10 mouse cellular contexts compared by ENCODE assay signal in the genomic region with DNA sequence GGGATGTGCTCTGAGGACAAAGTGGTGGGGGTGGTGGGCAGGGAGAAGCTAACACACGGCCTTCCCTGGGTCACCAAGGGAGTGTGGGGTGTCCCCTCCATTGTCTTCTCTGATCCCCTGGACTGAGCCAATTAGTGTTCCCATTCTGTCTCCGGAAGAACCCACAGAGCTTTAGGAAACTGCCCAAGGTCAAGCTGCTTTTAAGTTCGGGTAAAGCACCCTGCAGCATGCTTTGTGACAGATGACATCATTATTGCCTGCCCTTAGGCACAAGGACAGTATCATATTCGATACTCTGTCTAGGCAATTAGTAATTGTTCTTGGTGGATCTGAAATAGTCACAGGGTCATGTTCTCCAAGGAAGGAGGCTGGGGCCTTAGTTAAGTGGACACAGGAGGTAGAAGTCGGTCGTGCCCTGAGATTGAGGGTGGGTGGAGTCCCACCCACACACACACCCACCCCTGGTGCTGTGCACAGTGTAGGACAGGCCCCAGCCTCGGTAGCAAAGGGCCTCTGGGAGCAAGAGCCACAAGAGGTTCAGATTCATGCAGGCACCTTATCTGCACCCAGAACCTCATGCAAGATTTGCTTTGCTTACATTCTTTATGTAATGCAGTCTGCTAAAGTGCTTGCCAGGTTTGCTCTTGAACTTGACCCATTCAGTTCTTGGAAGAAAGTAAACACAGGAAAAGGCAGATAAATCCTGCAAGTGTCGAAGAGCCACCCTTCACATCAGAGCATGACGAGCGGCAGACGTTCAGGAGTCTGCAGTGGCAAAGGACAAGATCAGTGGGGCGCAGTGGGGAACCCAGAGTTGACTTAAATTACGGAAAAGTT. TPM values are rescaled to one million over a fixed set of nuclear protein-coding genes. Genes with fewer than 3 reads are reported as not detected.
A peak's percentile ranks its signal among the peaks of the same experiment; 100 is the strongest.
DNase-seq lines count a peak whose midpoint lies in the region; ATAC-seq and TF ChIP-seq lines count a peak whose summit lies in the region.
"Had no signal": no experiment of that assay in that cellular context is flagged by ENCODE, and none has a peak within 500 bp of the region (broad histone marks: within the 10 kb centered on the region; RNA-seq: fewer than 3 reads in every experiment).

No protein-coding gene starts in this region.

- TF ChIP-seq CTCF in cortical plate, adult 2 months (IDR thresholded peaks at IDR 0.05; ENCODE audit: extremely low read depth, insufficient read depth, low read length) = no peak

- 0 out of 2 replicates have a peak, but pooled peaks cover 3% of the 10 kb centered on the region for H3K27me3 ChIP-seq in hindbrain, embryonic 13.5 days
- no peaks in the 10 kb centered on the region for H3K27me3 ChIP-seq in hindbrain, embryonic 14.5 days (ENCODE audit: control insufficient read depth, insufficient read depth, low read length)

- no peaks in the 10 kb centered on the region for H3K4me1 ChIP-seq in hindbrain, embryonic 13.5 days (replicated peaks)
- H3K4me1 ChIP-seq in hindbrain, embryonic 14.5 days (replicated peaks; ENCODE audit: control insufficient read depth, insufficient read depth, low read length) = no peaks in the 10 kb centered on the region
- no peaks in the 10 kb centered on the region; the same call in 1 of the 2 replicates for H3K4me1 ChIP-seq in cortical plate, adult 2 months (ENCODE audit: control insufficient read depth, insufficient read depth, low read length)

- TF ChIP-seq POLR2A in cortical plate, adult 2 months (IDR thresholded peaks at IDR 0.05; ENCODE audit: extremely low read depth, insufficient read depth, low read length) = peak; percentile 28; the same call in 1 of the 2 replicates

- H3K9ac ChIP-seq in hindbrain, embryonic 13.5 days = no peak overlapping the region
- no peak overlapping the region for H3K9ac ChIP-seq in hindbrain, embryonic 14.5 days

- H3K9me3 ChIP-seq in hindbrain, embryonic 13.5 days = no peaks in the 10 kb centered on the region
- H3K9me3 ChIP-seq in hindbrain, embryonic 14.5 days (ENCODE audit: control insufficient read depth, low read length) = no peaks in the 10 kb centered on the region

- H3K4me2 ChIP-seq in hindbrain, embryonic 13.5 days = no peak overlapping the region
- no peak overlapping the region for H3K4me2 ChIP-seq in hindbrain, embryonic 14.5 days (replicated peaks)

- no peak; the same call in 1 of the 2 replicates for ATAC-seq in hindbrain, embryonic 13.5 days (ENCODE audit: low FRiP score)
- ATAC-seq in hindbrain, embryonic 14.5 days (ENCODE audit: low FRiP score) = no peak
- no peak for ATAC-seq in megakaryocyte-erythroid progenitor cell, adult 5-6 weeks (replicated peaks; ENCODE audit: low FRiP score, low TSS enrichment, poor library complexity, severe bottlenecking)

- no peak overlapping the region for H3K4me3 ChIP-seq in hindbrain, embryonic 13.5 days
- no peak overlapping the region for H3K4me3 ChIP-seq in hindbrain, embryonic 14.5 days (replicated peaks; ENCODE audit: low read length)
- no peak overlapping the region for H3K4me3 ChIP-seq in cortical plate, adult 2 months (ENCODE audit: insufficient read depth, low read length)

- WGBS in hindbrain, embryonic 13.5 days = 75% methylated on average over 13 of the region's 13 CpGs
- 72% methylated on average over 13 of the region's 13 CpGs for WGBS in hindbrain, embryonic 14.5 days

- peak; percentile 73 for DNase-seq in adrenal gland, adult 2 months
- DNase-seq in adrenal gland, postnatal 10 days = no peak
- DNase-seq in hindbrain, embryonic 14.5 days (ENCODE audit: low spot score) = no peak
- peak; percentile 61 for DNase-seq in lung, postnatal 36 days
- no peak for DNase-seq in urinary bladder, postnatal 4 days (ENCODE audit: low spot score in 2 of 2)
- DNase-seq: left cerebral cortex, postnatal 4 days had no signal

- H3K27ac ChIP-seq in hindbrain, embryonic 13.5 days = 0 out of 2 replicates have a peak overlapping the region, but pooled peaks have one; percentile 12
- no peak overlapping the region for H3K27ac ChIP-seq in hindbrain, embryonic 14.5 days
- H3K27ac ChIP-seq in cortical plate, adult 2 months (ENCODE audit: insufficient read depth, low read length) = no peak overlapping the region

- peaks cover 65% of the 10 kb centered on the region for H3K36me3 ChIP-seq in hindbrain, embryonic 13.5 days
- H3K36me3 ChIP-seq in hindbrain, embryonic 14.5 days (replicated peaks; ENCODE audit: control insufficient read depth, insufficient read depth) = peaks cover 47% of the 10 kb centered on the region

RNA-seq across cellular contexts. Expression of gene Itm2c, which starts 14.9 kb away (rescaled TPM):
- 100 to 1,000 TPM; 549 to 588 TPM for total RNA-seq in adrenal gland, adult 2 months (2021)
- polyA plus RNA-seq in adrenal gland, adult 2 months (2012; rRNA removed) = 777 and 999 TPM in 2 replicates
- 100 to 1,000 TPM; 284 to 307 TPM for total RNA-seq in adrenal gland, postnatal 10 days (2021)
- 166 and 167 TPM in 2 replicates for polyA plus RNA-seq in hindbrain, embryonic 13.5 days (2015; fragmentation: Nextera tagmentation; extraction: Ambion mirVana)
- polyA plus RNA-seq in hindbrain, embryonic 14.5 days (2014; fragmentation: Nextera tagmentation; extraction: Ambion mirVana) = 124 and 127 TPM in 2 replicates
- 835 and 861 TPM in 2 replicates for polyA plus RNA-seq in cortical plate, adult 2 months (2012; rRNA removed)
- 10.8 and 12.3 TPM in 2 replicates for total RNA-seq in megakaryocyte-erythroid progenitor cell, adult 5-6 weeks (2014; fragmentation: Nextera tagmentation)
- total RNA-seq in megakaryocyte-erythroid progenitor cell, adult 5-6 weeks (2017) = 17.6 and 23.6 TPM in 2 replicates

RNA-seq across cellular contexts. Expression of gene 4933407L21Rik, which starts 19.3 kb away (rescaled TPM):
- total RNA-seq in adrenal gland, adult 2 months (2021) = under 1 TPM in 1 of 2 experiments, not detected in 1; 0.24 TPM
- 0.10 TPM in 1 of 2 replicates, not detected in the other for polyA plus RNA-seq in adrenal gland, adult 2 months (2012; rRNA removed)
- total RNA-seq in adrenal gland, postnatal 10 days (2021) = under 1 TPM; 0.18 to 0.24 TPM
- 3.5 and 3.6 TPM in 2 replicates for polyA plus RNA-seq in hindbrain, embryonic 13.5 days (2015; fragmentation: Nextera tagmentation; extraction: Ambion mirVana)
- 4.8 and 7.5 TPM in 2 replicates for polyA plus RNA-seq in hindbrain, embryonic 14.5 days (2014; fragmentation: Nextera tagmentation; extraction: Ambion mirVana)
- polyA plus RNA-seq in cortical plate, adult 2 months (2012; rRNA removed) = 6.6 and 7.8 TPM in 2 replicates
- not detected in 2 replicates for total RNA-seq in megakaryocyte-erythroid progenitor cell, adult 5-6 weeks (2014; fragmentation: Nextera tagmentation)
- not detected in 2 replicates for total RNA-seq in megakaryocyte-erythroid progenitor cell, adult 5-6 weeks (2017)
- total RNA-seq: common myeloid progenitor, adult 5-6 weeks had no signal

RNA-seq across cellular contexts. Expression of gene Gpr55, which starts 51.8 kb away (rescaled TPM):
- total RNA-seq in adrenal gland, adult 2 months (2021) = 1 to 10 TPM; 4.3 to 4.4 TPM
- 0.98 and 1.2 TPM in 2 replicates for polyA plus RNA-seq in adrenal gland, adult 2 months (2012; rRNA removed)
- total RNA-seq in adrenal gland, postnatal 10 days (2021) = 1 to 10 TPM in 1 of 2 experiments, under 1 TPM in 1; 0.85 to 1.8 TPM
- polyA plus RNA-seq in hindbrain, embryonic 13.5 days (2015; fragmentation: Nextera tagmentation; extraction: Ambion mirVana) = 0.04 and 0.17 TPM in 2 replicates
- 0.09 and 0.13 TPM in 2 replicates for polyA plus RNA-seq in hindbrain, embryonic 14.5 days (2014; fragmentation: Nextera tagmentation; extraction: Ambion mirVana)
- 0.08 and 0.13 TPM in 2 replicates for polyA plus RNA-seq in cortical plate, adult 2 months (2012; rRNA removed)
- 0.72 TPM in 1 of 2 replicates, not detected in the other for total RNA-seq in megakaryocyte-erythroid progenitor cell, adult 5-6 weeks (2014; fragmentation: Nextera tagmentation)
- not detected in 2 replicates for total RNA-seq in megakaryocyte-erythroid progenitor cell, adult 5-6 weeks (2017)
- total RNA-seq: common myeloid progenitor, adult 5-6 weeks had no signal

Comparison
In these comparisons a context has a peak if more than half of its experiments do, and no peak if none do; other contexts are left out.
1. DNase-seq: peak in adrenal gland, adult 2 months (single experiment) and lung, postnatal 36 days (single experiment); none in adrenal gland, postnatal 10 days (single experiment), hindbrain, embryonic 14.5 days (single experiment) and urinary bladder, postnatal 4 days (0 of 2).